Mouse (Mus musculus) lung, postnatal 0 days (tissue): Measurements from ENCODE around the gene Col10a1.

ENCODE experiments used
- CTCF ChIP-seq: IDR thresholded peaks from 2 replicates; pipeline ENCODE4 v1.5.1; 2016; ENCODE audit warnings: antibody characterized with exemption, mild to moderate bottlenecking
- EP300 ChIP-seq: IDR thresholded peaks from 2 replicates; pipeline ENCODE4 v1.6.1; 2016; ENCODE audit warnings: antibody characterized with exemption, mild to moderate bottlenecking, control low read depth

- no peak for TF ChIP-seq CTCF
- no peak for TF ChIP-seq EP300
These were observed 28.5 kb downstream of the Col10a1 start, which contains the start of gene Nt5dc1 for GRCm38 (mm10) chr10:34418204-34418756.
